In the genomic region with DNA sequence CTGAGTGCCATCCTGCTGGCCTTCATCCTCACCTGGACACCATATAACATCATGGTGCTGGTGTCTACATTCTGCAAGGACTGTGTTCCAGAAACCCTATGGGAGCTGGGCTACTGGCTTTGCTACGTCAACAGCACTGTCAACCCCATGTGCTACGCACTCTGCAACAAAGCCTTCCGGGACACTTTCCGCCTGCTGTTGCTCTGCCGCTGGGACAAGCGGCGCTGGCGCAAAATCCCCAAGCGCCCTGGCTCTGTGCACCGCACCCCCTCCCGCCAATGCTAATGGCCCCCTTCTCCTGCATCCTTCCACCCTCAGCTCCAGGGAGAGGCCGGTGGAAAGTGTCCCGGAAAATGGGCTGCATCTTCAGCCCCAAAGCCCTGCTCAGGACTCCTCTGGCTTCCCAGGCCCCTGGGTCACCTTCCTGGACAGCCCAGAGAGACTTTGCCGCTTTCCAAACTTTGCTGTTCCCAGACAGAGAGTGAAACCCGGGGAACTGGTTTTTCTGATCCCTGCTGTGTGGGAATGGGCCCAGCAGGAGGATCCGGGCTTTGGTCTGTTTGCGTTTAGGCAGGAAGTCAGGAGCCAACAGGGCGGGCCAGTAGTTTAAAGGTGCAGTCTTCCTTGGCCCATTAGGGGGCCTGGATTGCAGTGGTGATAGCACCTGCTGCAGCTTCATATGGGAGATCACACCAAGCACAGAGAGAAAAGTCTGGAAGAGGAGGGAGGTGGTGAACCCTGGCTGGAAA, we compare ENCODE assay signal across 7 mouse cellular contexts. TPM values are rescaled to one million over a fixed set of nuclear protein-coding genes. Genes with fewer than 3 reads are reported as not detected.
DNase-seq lines count a peak whose midpoint lies in the region; ATAC-seq lines count a peak whose summit lies in the region.

No protein-coding gene starts in this region.

- peaks cover 3% of the 10 kb centered on the region; the same call in 1 of the 2 replicates for H3K27me3 ChIP-seq in hindbrain, embryonic 13.5 days
- H3K27me3 ChIP-seq in liver, embryonic 13.5 days = no peaks in the 10 kb centered on the region

- DNase-seq in urinary bladder, postnatal 36 days (ENCODE audit: low spot score in 2 of 2) = peak; percentile 19 to 30
- DNase-seq in urinary bladder, postnatal 10 days (ENCODE audit: low spot score) = no peak
- DNase-seq in liver, embryonic 13.5 days = no peak
- no peak for DNase-seq in thymus, postnatal 10 days (ENCODE audit: low spot score in 2 of 2)
- DNase-seq in adipocyte (ENCODE audit: low spot score) = no peak

- peak overlapping the region; percentile 30; the same call in 1 of the 2 replicates for H3K27ac ChIP-seq in hindbrain, embryonic 13.5 days
- no peak overlapping the region for H3K27ac ChIP-seq in liver, embryonic 13.5 days

- H3K9me3 ChIP-seq in hindbrain, embryonic 13.5 days = no peaks in the 10 kb centered on the region
- no peaks in the 10 kb centered on the region for H3K9me3 ChIP-seq in liver, embryonic 13.5 days (replicated peaks)

- 29% methylated on average over 17 of the region's 18 CpGs for WGBS in hindbrain, embryonic 13.5 days
- WGBS in liver, embryonic 13.5 days (ENCODE audit: insufficient replicate concordance) = 44% methylated on average over 18 of the region's 18 CpGs

- 0 out of 2 replicates have a peak, but pooled peaks cover 4% of the 10 kb centered on the region for H3K4me1 ChIP-seq in hindbrain, embryonic 13.5 days (replicated peaks)
- H3K4me1 ChIP-seq in liver, embryonic 13.5 days (replicated peaks) = peaks cover 13% of the 10 kb centered on the region

- H3K4me3 ChIP-seq in hindbrain, embryonic 13.5 days = no peak overlapping the region
- no peak overlapping the region for H3K4me3 ChIP-seq in liver, embryonic 13.5 days (replicated peaks)

- no peak overlapping the region for H3K9ac ChIP-seq in hindbrain, embryonic 13.5 days
- H3K9ac ChIP-seq in liver, embryonic 13.5 days = peak overlapping the region; percentile 8; the same call in 1 of the 2 replicates

- ATAC-seq in hindbrain, embryonic 13.5 days (ENCODE audit: low FRiP score) = no peak
- no peak for ATAC-seq in liver, embryonic 13.5 days (ENCODE audit: low read depth)
- ATAC-seq in monocyte, adult 5-6 weeks (replicated peaks; ENCODE audit: insufficient number of reproducible peaks, low FRiP score, low TSS enrichment, poor library complexity, severe bottlenecking) = no peak

- H3K4me2 ChIP-seq in hindbrain, embryonic 13.5 days = no peak overlapping the region
- peak overlapping the region; percentile 17; the same call in 1 of the 2 replicates for H3K4me2 ChIP-seq in liver, embryonic 13.5 days

- H3K36me3 ChIP-seq in hindbrain, embryonic 13.5 days = no peaks in the 10 kb centered on the region
- no peaks in the 10 kb centered on the region for H3K36me3 ChIP-seq in liver, embryonic 13.5 days

RNA-seq across cellular contexts. Expression of gene Chrm1, which starts 15.6 kb away (rescaled TPM):
- polyA plus RNA-seq in hindbrain, embryonic 13.5 days (2015; fragmentation: Nextera tagmentation; extraction: Ambion mirVana) = 0.51 and 0.71 TPM in 2 replicates
- not detected in 2 replicates for polyA plus RNA-seq in liver, embryonic 13.5 days (2015; fragmentation: Nextera tagmentation; extraction: Ambion mirVana)
- total RNA-seq in monocyte, adult 5-6 weeks (2017) = not detected in 3 replicates

RNA-seq across cellular contexts. Expression of gene Slc3a2, which starts 44.0 kb away (rescaled TPM):
- 153 and 163 TPM in 2 replicates for polyA plus RNA-seq in hindbrain, embryonic 13.5 days (2015; fragmentation: Nextera tagmentation; extraction: Ambion mirVana)
- polyA plus RNA-seq in liver, embryonic 13.5 days (2015; fragmentation: Nextera tagmentation; extraction: Ambion mirVana) = 118 and 128 TPM in 2 replicates
- 61.4 to 198 TPM (median 77.3 TPM) in 3 replicates for total RNA-seq in monocyte, adult 5-6 weeks (2017)

RNA-seq across cellular contexts. Expression of gene Wdr74, which starts 56.4 kb away (rescaled TPM):
- polyA plus RNA-seq in hindbrain, embryonic 13.5 days (2015; fragmentation: Nextera tagmentation; extraction: Ambion mirVana) = 82.6 and 89.9 TPM in 2 replicates
- polyA plus RNA-seq in liver, embryonic 13.5 days (2015; fragmentation: Nextera tagmentation; extraction: Ambion mirVana) = 80.8 and 81.6 TPM in 2 replicates
- total RNA-seq in monocyte, adult 5-6 weeks (2017) = 32.5 to 68.4 TPM (median 56.6 TPM) in 3 replicates

Comparison
In these comparisons a context has a peak if more than half of its experiments do, and no peak if none do; other contexts are left out.
1. DNase-seq: peak in urinary bladder, postnatal 36 days (2 of 2); none in urinary bladder, postnatal 10 days (single experiment), liver, embryonic 13.5 days (single experiment), thymus, postnatal 10 days (0 of 2) and adipocyte (single experiment).